Comparison of ENCODE assay signal across 7 mouse cellular contexts in genomic region chr2:55435721-55436260, GRCm38 (mm10). TPM values are rescaled to one million over a fixed set of nuclear protein-coding genes. Genes with fewer than 3 reads are reported as not detected.
DNase-seq lines count a peak whose midpoint lies in the region; ATAC-seq lines count a peak whose summit lies in the region.

TSS of gene Kcnj3 (plus strand) at chr2:55435970.

- H3K4me2 ChIP-seq in liver, embryonic 13.5 days, result peak within 1 kb of the TSS; percentile 47
- H3K4me2 ChIP-seq in stomach, embryonic 16.5 days (ENCODE audit: low read depth, low read length), result peak within 1 kb of the TSS; percentile 84

- no peaks in the 10 kb centered on the region for H3K36me3 ChIP-seq in liver, embryonic 13.5 days
- H3K36me3 ChIP-seq in stomach, embryonic 16.5 days (ENCODE audit: control insufficient read depth, insufficient read depth, low read length), result no peaks in the 10 kb centered on the region

- peaks cover 34% of the 10 kb centered on the region for H3K27me3 ChIP-seq in liver, embryonic 13.5 days
- peaks cover 27% of the 10 kb centered on the region for H3K27me3 ChIP-seq in stomach, embryonic 16.5 days (ENCODE audit: control insufficient read depth, insufficient read depth, low read length)

- ATAC-seq in liver, embryonic 13.5 days (ENCODE audit: low read depth), result no peak
- no peak for ATAC-seq in stomach, embryonic 16.5 days (ENCODE audit: insufficient read depth, low FRiP score)

- H3K4me3 ChIP-seq in liver, embryonic 13.5 days (replicated peaks), result no peak within 1 kb of the TSS; the same call in 1 of the 2 replicates
- peak within 1 kb of the TSS; percentile 50 for H3K4me3 ChIP-seq in stomach, embryonic 16.5 days (replicated peaks; ENCODE audit: low read length)

- no peak within 1 kb of the TSS for H3K9ac ChIP-seq in liver, embryonic 13.5 days
- H3K9ac ChIP-seq in stomach, embryonic 16.5 days (ENCODE audit: low read length), result peak within 1 kb of the TSS; percentile 39; the same call in 1 of the 2 replicates

- 3% methylated on average over 20 of the region's 20 CpGs for WGBS in liver, embryonic 13.5 days (ENCODE audit: insufficient replicate concordance)
- WGBS in stomach, embryonic 16.5 days, result 2% methylated on average over 20 of the region's 20 CpGs

- no peaks in the 10 kb centered on the region for H3K4me1 ChIP-seq in liver, embryonic 13.5 days (replicated peaks)
- H3K4me1 ChIP-seq in stomach, embryonic 16.5 days (ENCODE audit: control insufficient read depth, insufficient read depth, low read length), result 0 out of 2 replicates have a peak, but pooled peaks cover 18% of the 10 kb centered on the region

- DNase-seq in cerebellum, adult 11 months, result peak; percentile 75
- peak; percentile 46 to 68 for DNase-seq in cerebellum, postnatal 4 days (ENCODE audit: low spot score in 2 of 2)
- peak; percentile 29 to 52 for DNase-seq in heart, adult 18-20 months
- peak; percentile 81 for DNase-seq in layer of hippocampus, adult 11-12 months (ENCODE audit: low spot score)
- DNase-seq in liver, embryonic 13.5 days, result no peak
- DNase-seq in lung, postnatal 14 days, result no peak

- no peak within 1 kb of the TSS for H3K27ac ChIP-seq in liver, embryonic 13.5 days
- H3K27ac ChIP-seq in stomach, embryonic 16.5 days (ENCODE audit: low read length), result no peak within 1 kb of the TSS

- no peaks in the 10 kb centered on the region for H3K9me3 ChIP-seq in liver, embryonic 13.5 days (replicated peaks)
- no peaks in the 10 kb centered on the region for H3K9me3 ChIP-seq in stomach, embryonic 16.5 days (replicated peaks; ENCODE audit: control insufficient read depth, low read length)

RNA-seq across cellular contexts. Expression of gene Kcnj3, which starts in this region (rescaled TPM):
- 10 to 100 TPM; 59.5 to 61.6 TPM for total RNA-seq in heart, adult 18-20 months (2021)
- polyA plus RNA-seq in liver, embryonic 13.5 days (2015; fragmentation: Nextera tagmentation; extraction: Ambion mirVana), result 0.02 TPM in 1 of 2 replicates, not detected in the other
- polyA plus RNA-seq in stomach, embryonic 16.5 days (2015; fragmentation: Nextera tagmentation; extraction: Ambion mirVana), result 0.43 and 0.47 TPM in 2 replicates

Comparison
In these comparisons a context has a peak if more than half of its experiments do, and no peak if none do; other contexts are left out.
1. DNase-seq: peak in cerebellum, adult 11 months (single experiment), cerebellum, postnatal 4 days (2 of 2), heart, adult 18-20 months (2 of 2) and layer of hippocampus, adult 11-12 months (single experiment); none in liver, embryonic 13.5 days (single experiment) and lung, postnatal 14 days (single experiment).